Mouse (Mus musculus) intestine, embryonic 14.5 days (tissue): Measurements from ENCODE around the gene Utrn. TPM values are rescaled to one million over a fixed set of nuclear protein-coding genes. Genes with fewer than 3 reads are reported as not detected.

Experiments used
- ATAC-seq: fragments of 200-750 bp; cut with Nextera tagmentation; replicated peaks from 2 replicates; pipeline ENCODE4 v1.8.0; 2017; ENCODE audit warnings: low read depth, moderate number of reproducible peaks, moderate TSS enrichment, moderate library complexity; ENCODE audit not compliant: low FRiP score, low TSS enrichment
- DNase-seq: peaks from one replicate; pipeline ENCODE4 v3.0.0-alpha.2; 2018; ENCODE audit warnings: low spot score
- H3K27ac ChIP-seq: fragments of 300-500 bp; sonication (generic); 2 replicates; pipeline ENCODE4 v1.5.1; 2014; ENCODE audit warnings: low read depth, mild to moderate bottlenecking, control low read depth
- H3K27me3 ChIP-seq: fragments of 300-500 bp; sonication (generic); replicated peaks from 2 replicates; pipeline ENCODE4 v1.6.1; 2014; ENCODE audit warnings: low read length, control low read depth; ENCODE audit not compliant: control insufficient read depth, insufficient read depth
- H3K36me3 ChIP-seq: fragments of 300-500 bp; sonication (generic); 2 replicates; pipeline ENCODE4 v1.6.1; 2014; ENCODE audit warnings: low read length, control low read depth; ENCODE audit not compliant: control insufficient read depth, insufficient read depth
- H3K4me1 ChIP-seq: fragments of 300-500 bp; sonication (generic); replicated peaks from 2 replicates; pipeline ENCODE4 v1.6.1; 2014; ENCODE audit warnings: low read length, control low read depth, mixed read lengths; ENCODE audit not compliant: control insufficient read depth, insufficient read depth
- H3K4me2 ChIP-seq: fragments of 300-500 bp; sonication (generic); 2 replicates; pipeline ENCODE4 v1.6.1; 2014; ENCODE audit warnings: low read length
- H3K4me3 ChIP-seq: fragments of 300-500 bp; sonication (generic); 2 replicates; pipeline ENCODE4 v1.5.1; 2014; ENCODE audit warnings: low read depth, low read length, control low read depth, mixed read lengths
- H3K9ac ChIP-seq: fragments of 300-500 bp; sonication (generic); 2 replicates; pipeline ENCODE4 v1.6.1; 2014; ENCODE audit warnings: mild to moderate bottlenecking, low read length
- H3K9me3 ChIP-seq: fragments of 300-500 bp; sonication (generic); 2 replicates; pipeline ENCODE4 v1.6.1; 2016; ENCODE audit warnings: low read length, control low read depth; ENCODE audit not compliant: control insufficient read depth
- WGBS: fragments of 180-500 bp; shearing (Covaris S2); extraction: QIAGEN DNeasy Blood & Tissue Kit; methylation state at CpG from one replicate; pipeline ENCODE4 v1.1.7; 2014; 5-methylcytosine and 5-hydroxymethylcytosine counted together
- polyA plus RNA-seq: library from polyadenylated mRNA; unstranded; fragments of >200 nt; fragmentation: Nextera tagmentation; extraction: Ambion mirVana; gene quantifications from 2 replicates; pipeline ENCODE4 v1.2.1, GENCODE M21; 2014

Utrn gene
- polyA plus RNA-seq, 1 experiment from 2014 or later, result 55.1 TPM

GRCm38 (mm10) chr10:12904140-12904528 is 35.0 kb upstream of the Utrn start:
- Histone ChIP-seq H3K27me3 (no peaks in the 10 kb centered on the region), H3K9me3 (no peaks in the 10 kb centered on the region), H3K9ac (no peak overlapping the region), H3K36me3 (no peaks in the 10 kb centered on the region), H3K4me1 (no peaks in the 10 kb centered on the region), H3K4me2 (no peak overlapping the region), H3K27ac (no peak overlapping the region), H3K4me3 (no peak overlapping the region)
- 60% methylated on average over 5 of the region's 5 CpGs for WGBS
- ATAC-seq (no peak), DNase-seq (no peak)

GRCm38 (mm10) chr10:12903440-12904139 is 34.4 kb upstream of the Utrn start:
- no peak for ATAC-seq
- no peak overlapping the region for H3K4me2 ChIP-seq
- DNase-seq, result no peak

GRCm38 (mm10) chr10:12899901-12900300 is 30.7 kb upstream of the Utrn start:
- WGBS, result 96% methylated on average over 5 of the region's 5 CpGs
- DNase-seq, result no peak
- Histone ChIP-seq H3K27me3 (no peaks in the 10 kb centered on the region), H3K9me3 (no peaks in the 10 kb centered on the region), H3K36me3 (no peaks in the 10 kb centered on the region), H3K9ac (no peak overlapping the region), H3K4me1 (no peaks in the 10 kb centered on the region), H3K27ac (no peak overlapping the region), H3K4me2 (no peak overlapping the region), H3K4me3 (no peak overlapping the region)
- ATAC-seq, result no peak

More at GRCm38 (mm10) chr10:12903440-12904139, 34.4 kb upstream of the Utrn start:
- no peak overlapping the region for H3K27ac ChIP-seq
- no peak overlapping the region for H3K4me3 ChIP-seq
- H3K4me1 ChIP-seq, result no peaks in the 10 kb centered on the region
- no peak overlapping the region for H3K9ac ChIP-seq
- H3K27me3 ChIP-seq, result no peaks in the 10 kb centered on the region
- no peaks in the 10 kb centered on the region for H3K36me3 ChIP-seq
- no peaks in the 10 kb centered on the region for H3K9me3 ChIP-seq
- 90% methylated on average over 5 of the region's 5 CpGs for WGBS

- Histone ChIP-seq H3K4me1 (no peaks in the 10 kb centered on the region), H3K4me2 (no peak overlapping the region), H3K27ac (no peak overlapping the region), H3K9me3 (no peaks in the 10 kb centered on the region), H3K36me3 (no peaks in the 10 kb centered on the region), H3K9ac (no peak overlapping the region), H3K4me3 (no peak overlapping the region), H3K27me3 (no peaks in the 10 kb centered on the region)
- no peak for DNase-seq
- no peak for ATAC-seq
- 96% methylated on average over 3 of the region's 3 CpGs for WGBS
Observed at GRCm38 (mm10) chr10:12893339-12893738, 24.2 kb upstream of the Utrn start.

- no peak for ATAC-seq
- DNase-seq, result peak; percentile 24
- H3K27ac ChIP-seq, result no peak overlapping the region
- H3K4me2 ChIP-seq, result no peak overlapping the region
- no peak overlapping the region for H3K4me3 ChIP-seq
- no peaks in the 10 kb centered on the region for H3K36me3 ChIP-seq
- no peaks in the 10 kb centered on the region for H3K27me3 ChIP-seq
- no peak overlapping the region for H3K9ac ChIP-seq
- no peaks in the 10 kb centered on the region for H3K4me1 ChIP-seq
- 79% methylated on average over 13 of the region's 13 CpGs for WGBS
- no peaks in the 10 kb centered on the region for H3K9me3 ChIP-seq
Observed at GRCm38 (mm10) chr10:12888373-12888772, 19.2 kb upstream of the Utrn start.

- H3K9me3 ChIP-seq, result no peaks in the 10 kb centered on the region
- H3K36me3 ChIP-seq, result no peaks in the 10 kb centered on the region
- H3K4me3 ChIP-seq, result no peak overlapping the region
- H3K4me1 ChIP-seq, result no peaks in the 10 kb centered on the region
- no peak for ATAC-seq
- WGBS, result 82% methylated on average over 2 of the region's 2 CpGs
- no peak overlapping the region for H3K9ac ChIP-seq
- no peak overlapping the region for H3K4me2 ChIP-seq
- H3K27ac ChIP-seq, result no peak overlapping the region
- no peaks in the 10 kb centered on the region for H3K27me3 ChIP-seq
- peak; percentile 36 for DNase-seq
Observed at GRCm38 (mm10) chr10:12887792-12888191, 18.6 kb upstream of the Utrn start.

GRCm38 (mm10) chr10:12884308-12884948 is 15.3 kb upstream of the Utrn start:
- Histone ChIP-seq H3K4me3 (no peak overlapping the region), H3K27me3 (no peaks in the 10 kb centered on the region), H3K9me3 (no peaks in the 10 kb centered on the region), H3K4me1 (no peaks in the 10 kb centered on the region), H3K9ac (no peak overlapping the region), H3K4me2 (no peak overlapping the region), H3K27ac (no peak overlapping the region), H3K36me3 (no peaks in the 10 kb centered on the region)
- DNase-seq (no peak), ATAC-seq (no peak)
- 54% methylated on average over 8 of the region's 8 CpGs for WGBS

GRCm38 (mm10) chr10:12881911-12882310 is 12.7 kb upstream of the Utrn start:
- H3K9ac ChIP-seq, result no peak overlapping the region
- no peak overlapping the region for H3K4me2 ChIP-seq
- H3K27me3 ChIP-seq, result no peaks in the 10 kb centered on the region
- H3K9me3 ChIP-seq, result no peaks in the 10 kb centered on the region
- WGBS, result 81% methylated on average over 4 of the region's 4 CpGs
- 0 out of 2 replicates have a peak, but pooled peaks cover 5% of the 10 kb centered on the region for H3K4me1 ChIP-seq
- DNase-seq (no peak), ATAC-seq (no peak)
- no peaks in the 10 kb centered on the region for H3K36me3 ChIP-seq
- H3K4me3 ChIP-seq, result no peak overlapping the region
- no peak overlapping the region for H3K27ac ChIP-seq

GRCm38 (mm10) chr10:12879313-12879695 is 10.1 kb upstream of the Utrn start:
- ATAC-seq (no peak), DNase-seq (peak; percentile 18)
- H3K27me3 ChIP-seq, result no peaks in the 10 kb centered on the region
- H3K36me3 ChIP-seq, result no peaks in the 10 kb centered on the region
- no peak overlapping the region for H3K9ac ChIP-seq
- H3K4me1 ChIP-seq, result 0 out of 2 replicates have a peak, but pooled peaks cover 5% of the 10 kb centered on the region
- H3K4me2 ChIP-seq, result no peak overlapping the region
- no peak overlapping the region for H3K4me3 ChIP-seq
- H3K9me3 ChIP-seq, result no peaks in the 10 kb centered on the region
- no peak overlapping the region for H3K27ac ChIP-seq
- WGBS, result 31% methylated on average over 3 of the region's 3 CpGs
